Mouse (Mus musculus) forebrain, embryonic 11.5 days (tissue): Measurements from ENCODE around the gene Ly75. TPM values are rescaled to one million over a fixed set of nuclear protein-coding genes. Genes with fewer than 3 reads are reported as not detected.

Experiments
- ATAC-seq: fragments of 200-750 bp; cut with Nextera tagmentation; replicated peaks from 2 replicates; pipeline ENCODE4 v1.8.0; 2017; ENCODE audit warnings: moderate TSS enrichment; ENCODE audit not compliant: low FRiP score
- DNase-seq: peaks from one replicate; pipeline ENCODE4 v3.0.0-alpha.2; 2017; ENCODE audit warnings: low spot score
- H3K27ac ChIP-seq: fragments of 300-500 bp; sonication (generic); 2 replicates; pipeline ENCODE4 v1.5.1; 2014; ENCODE audit warnings: low read depth, low read length
- H3K27me3 ChIP-seq: fragments of 300-500 bp; sonication (generic); 2 replicates; pipeline ENCODE4 v1.6.1; 2014; ENCODE audit warnings: mild to moderate bottlenecking, low read length, mixed read lengths; ENCODE audit not compliant: control insufficient read depth, insufficient read depth
- H3K36me3 ChIP-seq: fragments of 300-500 bp; sonication (generic); 2 replicates; pipeline ENCODE4 v1.6.1; 2014; ENCODE audit warnings: mild to moderate bottlenecking, low read length, moderate library complexity, mixed read lengths; ENCODE audit not compliant: control insufficient read depth, insufficient read depth
- H3K4me1 ChIP-seq: fragments of 300-500 bp; sonication (generic); replicated peaks from 2 replicates; pipeline ENCODE4 v1.6.1; 2014; ENCODE audit warnings: low read length, mixed read lengths; ENCODE audit not compliant: control insufficient read depth, insufficient read depth
- H3K4me2 ChIP-seq: fragments of 300-500 bp; sonication (generic); 2 replicates; pipeline ENCODE4 v1.6.1; 2014; ENCODE audit warnings: low read depth, mild to moderate bottlenecking, low read length, moderate library complexity, mixed read lengths; ENCODE audit not compliant: severe bottlenecking
- H3K4me3 ChIP-seq: fragments of 300-500 bp; sonication (generic); 2 replicates; pipeline ENCODE4 v1.5.1; 2014; ENCODE audit warnings: low read depth, low read length
- H3K9ac ChIP-seq: fragments of 300-500 bp; sonication (generic); 2 replicates; pipeline ENCODE4 v1.6.1; 2014; ENCODE audit warnings: low read length
- H3K9me3 ChIP-seq: fragments of 300-500 bp; sonication (generic); 2 replicates; pipeline ENCODE4 v1.6.1; 2016; ENCODE audit warnings: low read length, mixed read lengths; ENCODE audit not compliant: control insufficient read depth
- WGBS: fragments of 180-500 bp; shearing (Covaris S2); extraction: QIAGEN DNeasy Blood & Tissue Kit; methylation state at CpG from one replicate; pipeline ENCODE4 v1.1.7; 2014; 5-methylcytosine and 5-hydroxymethylcytosine counted together
- polyA plus RNA-seq: library from polyadenylated mRNA; unstranded; fragments of >200 nt; fragmentation: Nextera tagmentation; extraction: Ambion mirVana; gene quantifications from 2 replicates; pipeline ENCODE4 v1.2.1, GENCODE M21; 2014

The Ly75 gene
- polyA plus RNA-seq, 1 experiment from 2014 or later, result 1.9 TPM

DNA sequence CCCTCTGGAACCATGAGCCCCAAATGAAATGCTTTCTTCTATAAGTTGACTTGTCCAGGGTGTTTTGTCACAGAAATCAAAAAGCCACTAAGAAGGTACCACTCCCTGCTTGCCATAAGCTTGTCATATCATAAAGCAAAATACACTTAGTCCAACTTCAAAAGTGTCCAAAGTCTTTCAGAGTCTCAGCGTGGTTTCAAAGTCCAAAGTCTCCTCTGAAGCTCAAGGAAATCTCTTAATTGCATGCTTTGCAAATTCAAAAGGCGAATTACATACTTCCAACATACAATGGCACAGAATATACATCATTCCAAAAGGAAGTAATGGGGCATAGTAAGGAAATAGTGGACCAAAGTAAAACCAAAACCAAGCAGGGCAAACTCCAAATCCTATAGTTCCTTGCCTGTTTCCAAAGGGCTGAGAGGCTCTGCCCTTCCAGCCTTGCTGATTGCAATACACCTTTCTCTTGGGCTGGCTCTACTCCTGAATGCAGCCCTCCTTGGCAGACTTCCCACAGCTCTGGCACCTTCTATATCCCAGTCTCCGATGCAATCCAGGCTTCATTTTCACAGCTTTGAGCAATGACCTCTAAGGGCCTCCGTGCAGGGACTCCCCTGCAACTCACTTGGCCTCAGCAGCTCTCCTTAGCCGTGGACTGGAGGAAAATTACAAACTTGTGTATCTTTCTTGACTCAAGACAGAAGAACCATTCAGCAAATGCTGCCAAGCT is 122.3 kb downstream of the Ly75 start:
- H3K9me3 ChIP-seq, result no peaks in the 10 kb centered on the region
- H3K27me3 ChIP-seq, result no peaks in the 10 kb centered on the region
- no peak overlapping the region for H3K27ac ChIP-seq
- WGBS, result 87% methylated on average over 5 of the region's 5 CpGs
- no peak overlapping the region for H3K9ac ChIP-seq
- H3K4me3 ChIP-seq, result no peak overlapping the region
- DNase-seq (no peak), ATAC-seq (no peak)
- no peaks in the 10 kb centered on the region for H3K36me3 ChIP-seq
- no peaks in the 10 kb centered on the region for H3K4me1 ChIP-seq
- H3K4me2 ChIP-seq, result no peak overlapping the region

DNA sequence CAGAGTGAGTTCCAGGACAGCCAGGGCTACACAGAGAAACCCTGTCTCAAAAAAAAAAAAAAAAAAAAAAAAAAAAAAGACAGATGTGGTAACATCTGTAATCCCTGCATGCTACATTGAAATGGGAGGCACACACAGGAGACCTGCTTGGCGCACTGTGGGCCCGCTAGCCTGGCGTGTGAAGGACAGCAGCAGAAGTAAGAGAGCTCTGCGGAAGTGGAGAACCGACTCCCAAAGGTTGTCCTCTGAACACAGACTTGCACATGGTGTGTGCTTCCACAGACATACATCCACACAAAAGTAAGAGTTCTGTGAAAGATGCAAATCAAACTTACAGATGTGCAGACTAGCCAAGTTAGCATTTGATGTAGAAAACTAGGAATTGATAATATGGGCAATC is 123.9 kb downstream of the Ly75 start:
- no peaks in the 10 kb centered on the region for H3K36me3 ChIP-seq
- 96% methylated on average over 5 of the region's 5 CpGs for WGBS
- no peaks in the 10 kb centered on the region for H3K4me1 ChIP-seq
- no peak overlapping the region for H3K9ac ChIP-seq
- no peaks in the 10 kb centered on the region for H3K27me3 ChIP-seq
- no peaks in the 10 kb centered on the region for H3K9me3 ChIP-seq
- H3K27ac ChIP-seq, result no peak overlapping the region
- H3K4me2 ChIP-seq, result no peak overlapping the region
- ATAC-seq (no peak), DNase-seq (no peak)
- H3K4me3 ChIP-seq, result no peak overlapping the region

DNA sequence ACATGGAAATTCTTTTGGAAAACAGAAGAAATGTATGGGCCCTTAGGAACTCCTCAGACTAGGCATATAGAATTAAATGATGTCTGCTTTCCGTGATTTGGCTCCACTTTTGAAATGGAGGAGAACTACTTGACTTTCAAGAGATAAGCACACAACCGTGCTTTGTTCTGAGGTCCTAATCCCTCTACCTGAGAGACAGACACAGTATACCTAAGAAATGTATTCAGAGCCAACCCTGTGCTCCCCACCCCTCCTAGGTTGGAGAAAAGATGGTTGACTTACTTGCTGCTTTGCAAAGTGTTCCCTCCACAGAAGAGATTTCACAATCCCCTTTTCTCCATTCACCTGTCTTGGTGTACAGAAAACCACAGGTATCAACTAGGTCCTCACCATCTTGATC is 126.4 kb downstream of the Ly75 start:
- H3K4me2 ChIP-seq, result no peak overlapping the region
- DNase-seq, result no peak
- H3K9ac ChIP-seq, result no peak overlapping the region
- WGBS, result 88% methylated on average over 2 of the region's 2 CpGs
- H3K4me3 ChIP-seq, result no peak overlapping the region
- no peaks in the 10 kb centered on the region for H3K36me3 ChIP-seq
- H3K27me3 ChIP-seq, result no peaks in the 10 kb centered on the region
- no peak for ATAC-seq
- no peaks in the 10 kb centered on the region for H3K9me3 ChIP-seq
- no peak overlapping the region for H3K27ac ChIP-seq
- no peaks in the 10 kb centered on the region for H3K4me1 ChIP-seq

DNA sequence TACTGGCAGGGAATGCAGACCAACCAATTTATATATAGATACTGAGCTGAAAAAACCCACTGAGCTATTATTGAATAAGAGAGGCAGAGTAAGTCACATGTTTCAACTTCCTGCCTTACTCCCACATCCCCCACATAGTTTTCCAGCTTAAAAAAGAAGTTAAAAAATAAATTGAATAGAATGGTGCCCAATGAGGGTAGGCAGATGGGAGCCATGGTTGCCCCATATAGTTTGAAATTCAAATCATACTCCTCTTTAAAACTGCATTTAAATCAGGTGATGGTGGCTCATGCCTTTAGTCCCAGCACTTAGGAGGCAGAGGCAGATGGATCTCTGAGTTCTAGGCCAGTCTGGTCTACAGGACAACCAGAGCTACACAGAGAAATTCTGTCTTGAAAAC is 129.6 kb downstream of the Ly75 start:
- no peak overlapping the region for H3K9ac ChIP-seq
- H3K4me2 ChIP-seq, result no peak overlapping the region
- no peak for ATAC-seq
- peaks cover 3% of the 10 kb centered on the region; the same call in 1 of the 2 replicates for H3K36me3 ChIP-seq
- no peak overlapping the region for H3K27ac ChIP-seq
- no peak overlapping the region for H3K4me3 ChIP-seq
- H3K27me3 ChIP-seq, result no peaks in the 10 kb centered on the region
- no peak for DNase-seq
- H3K9me3 ChIP-seq, result no peaks in the 10 kb centered on the region
- no peaks in the 10 kb centered on the region for H3K4me1 ChIP-seq

DNA sequence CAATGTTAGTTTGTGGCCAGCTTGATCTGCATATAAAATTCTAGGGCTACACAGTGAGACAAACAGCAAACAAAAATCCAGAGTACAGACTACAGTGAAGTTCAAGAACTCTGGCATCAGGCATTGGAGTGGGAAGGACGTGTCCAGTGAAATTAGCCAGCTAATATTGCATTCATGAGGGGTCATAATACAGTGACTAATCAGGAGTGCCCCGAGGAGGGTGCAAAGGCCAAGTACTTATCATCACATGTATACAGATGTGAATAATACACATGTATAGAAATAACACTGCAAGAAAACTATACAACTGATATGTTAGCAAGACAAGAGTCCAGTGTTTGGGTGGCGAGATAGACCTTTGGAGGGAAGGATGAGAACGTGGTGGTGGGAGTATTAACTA is 130.3 kb downstream of the Ly75 start:
- Histone ChIP-seq H3K9me3 (no peaks in the 10 kb centered on the region), H3K4me3 (no peak overlapping the region), H3K4me2 (no peak overlapping the region), H3K36me3 (peaks cover 3% of the 10 kb centered on the region; the same call in 1 of the 2 replicates), H3K27me3 (no peaks in the 10 kb centered on the region), H3K4me1 (no peaks in the 10 kb centered on the region), H3K9ac (no peak overlapping the region), H3K27ac (no peak overlapping the region)
- WGBS, result 90% methylated on average over 4 of the region's 4 CpGs
- DNase-seq (no peak), ATAC-seq (no peak)

Other genes with a start within 250 kb of the Ly75 start
- gene Baz2b, start 173.5 kb downstream of the Ly75 start, polyA plus RNA-seq, result 83.5 and 84.0 TPM in 2 replicates
- 72.0 and 83.5 TPM in 2 replicates for gene March7, start 173.4 kb downstream of the Ly75 start, polyA plus RNA-seq
- gene Cd302, start 98.8 kb downstream of the Ly75 start, polyA plus RNA-seq, result 10.7 and 11.4 TPM in 2 replicates
- 1.0 and 1.5 TPM in 2 replicates for gene Pla2r1, start 170.0 kb upstream of the Ly75 start, polyA plus RNA-seq